Mouse (Mus musculus) layer of hippocampus, postnatal 36 days (tissue): ENCODE measurements around the gene Esx1. TPM values are rescaled to one million over a fixed set of nuclear protein-coding genes. Genes with fewer than 3 reads are reported as not detected.

ENCODE experiments used
- DNase-seq, 2 experiments: peaks; one replicate each; pipeline ENCODE4 v3.0.0; 2022
- total RNA-seq, 2 experiments: library from RNA; stranded (reverse); gene quantifications; 2 replicates each; pipeline ENCODE4 v1.2.3; 2021

Gene Esx1
- total RNA-seq: not detected

DNA sequence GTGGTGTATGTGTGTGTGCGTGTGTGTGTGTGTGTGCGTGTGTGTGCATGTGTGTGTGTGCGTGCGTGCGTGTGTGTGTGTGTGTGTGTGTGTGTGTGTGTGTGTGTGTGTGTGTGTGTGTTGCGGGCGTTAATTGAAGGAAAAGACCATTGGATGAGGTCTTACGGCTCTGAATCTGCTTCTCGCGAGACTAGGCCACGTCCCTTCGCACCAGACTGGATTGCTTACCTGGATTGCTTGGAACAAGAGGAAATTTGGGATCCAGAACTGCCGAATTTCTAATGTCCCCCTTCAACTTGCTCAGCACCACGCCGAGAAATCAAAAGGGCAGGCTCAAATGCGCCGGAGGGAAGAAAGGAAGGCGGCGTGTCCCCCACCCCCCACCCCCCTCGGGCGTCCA lies at the start of gene Esx1:
Gene Esx1, minus strand, starts transcription at position 366 of the 400 bp plus-strand sequence.
- DNase-seq: no peak

DNA sequence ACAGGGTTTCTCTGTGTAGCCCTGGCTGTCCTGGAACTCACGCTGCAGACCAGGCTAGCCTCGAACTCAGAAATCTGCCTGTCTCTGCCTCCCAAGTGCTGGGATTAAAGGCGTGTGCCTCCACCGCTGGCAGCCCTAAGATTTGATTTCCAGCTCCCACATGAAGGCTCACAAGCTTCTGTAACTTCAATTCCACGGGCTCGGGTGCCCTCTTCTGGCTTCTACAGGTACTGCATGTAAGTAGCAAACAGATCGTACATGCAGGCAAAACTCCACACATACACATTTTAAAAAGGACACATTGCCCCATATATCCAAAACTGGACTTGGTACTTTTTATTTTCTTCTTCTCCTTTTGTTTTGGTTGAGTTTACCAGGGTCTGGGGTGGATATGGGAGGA lies 48.1 kb upstream of the Esx1 start:
- DNase-seq: no peak

DNA sequence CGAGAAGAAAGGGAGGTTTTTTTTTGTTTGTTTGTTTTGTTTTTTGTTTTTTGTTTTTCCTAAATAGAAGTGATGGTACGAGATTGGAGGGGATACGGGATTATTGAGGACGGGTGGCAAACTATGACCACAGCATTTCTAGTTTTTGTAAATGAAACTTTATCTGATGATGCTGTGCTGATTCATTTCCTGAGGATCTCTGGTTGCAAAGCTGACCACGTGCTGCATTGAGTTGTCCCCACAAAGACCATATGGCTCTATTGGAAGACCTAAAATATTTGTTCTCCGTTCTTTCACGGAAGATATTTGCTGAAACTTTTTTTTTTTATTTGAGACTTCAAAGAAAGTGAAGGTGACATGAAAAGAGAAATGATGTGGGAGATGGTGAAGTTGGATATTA lies 45.8 kb upstream of the Esx1 start:
- no peak for DNase-seq

- no peak for DNase-seq
Measured at GRCm38 (mm10) chrX:137165621-137166020, 43.7 kb upstream of the Esx1 start.

GRCm38 (mm10) chrX:137162700-137163099 lies 40.8 kb upstream of the Esx1 start:
- no peak for DNase-seq

- no peak for DNase-seq
Measured at GRCm38 (mm10) chrX:137160971-137161370, 39.1 kb upstream of the Esx1 start.

- DNase-seq: no peak
Measured at GRCm38 (mm10) chrX:137149050-137149449, 27.2 kb upstream of the Esx1 start.

DNA sequence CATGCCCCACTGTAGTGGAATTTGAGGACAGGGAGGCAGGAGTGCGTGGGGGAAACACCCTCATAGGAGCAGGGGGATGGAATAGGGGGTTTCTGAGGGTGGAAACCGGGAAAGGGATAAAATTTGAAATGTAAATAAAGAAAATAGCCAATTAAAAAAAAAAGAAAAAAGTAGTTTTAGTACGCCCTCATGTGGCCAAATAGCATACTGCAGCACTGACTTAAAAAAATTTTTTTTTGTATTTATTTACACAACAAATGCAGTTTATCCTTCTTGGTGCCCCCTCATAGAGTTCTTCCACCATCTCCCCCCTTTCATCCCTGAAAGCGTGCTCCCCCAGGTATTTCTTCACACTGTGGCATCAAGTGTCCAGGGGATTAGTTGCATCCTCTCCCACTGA lies 22.8 kb upstream of the Esx1 start:
- DNase-seq: no peak

DNA sequence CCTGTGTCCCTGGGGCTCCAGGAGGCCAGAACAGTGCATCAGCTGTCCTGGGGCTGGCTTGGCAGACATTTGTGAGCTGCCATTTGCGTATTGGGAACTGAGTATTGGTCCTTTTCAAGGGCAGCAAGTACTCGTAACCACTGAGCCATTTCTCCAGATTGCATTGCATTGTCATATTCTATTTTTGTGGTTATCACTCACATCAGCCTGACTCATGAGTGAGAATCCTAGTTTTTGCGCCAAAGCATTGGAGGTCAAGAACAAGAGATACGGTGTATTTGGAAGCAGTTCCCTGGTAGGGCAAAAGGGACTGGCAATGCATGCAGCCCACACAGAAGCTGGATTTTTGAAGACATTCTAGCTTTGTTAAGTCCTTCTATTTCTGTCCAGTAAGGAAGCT lies 21.8 kb upstream of the Esx1 start:
- no peak for DNase-seq

- DNase-seq: no peak
Measured at GRCm38 (mm10) chrX:137142546-137142945, 20.7 kb upstream of the Esx1 start.

- peak; percentile 21 to 39 for DNase-seq
Measured at GRCm38 (mm10) chrX:137141669-137142068, 19.8 kb upstream of the Esx1 start.

DNA sequence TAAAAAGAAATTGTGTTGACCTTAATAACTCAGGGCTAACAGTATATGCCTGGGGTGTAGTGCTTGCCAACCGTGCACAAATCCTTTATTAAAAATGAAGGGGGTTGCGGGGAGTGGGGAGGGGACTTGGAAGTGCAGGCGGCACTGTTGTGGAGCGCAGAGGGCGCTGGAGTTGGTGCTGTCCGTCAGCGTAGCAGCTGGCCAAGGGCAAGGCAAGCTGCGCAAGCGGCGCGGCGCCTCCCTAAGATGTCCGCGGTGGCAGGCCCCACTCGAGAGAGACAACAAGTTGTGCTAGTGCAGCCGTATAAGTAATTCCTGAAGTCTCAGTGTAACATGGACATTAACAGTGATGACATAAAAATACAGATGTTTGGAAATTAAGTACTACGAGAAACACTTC lies 5.7 kb upstream of the Esx1 start:
- DNase-seq: no peak

DNA sequence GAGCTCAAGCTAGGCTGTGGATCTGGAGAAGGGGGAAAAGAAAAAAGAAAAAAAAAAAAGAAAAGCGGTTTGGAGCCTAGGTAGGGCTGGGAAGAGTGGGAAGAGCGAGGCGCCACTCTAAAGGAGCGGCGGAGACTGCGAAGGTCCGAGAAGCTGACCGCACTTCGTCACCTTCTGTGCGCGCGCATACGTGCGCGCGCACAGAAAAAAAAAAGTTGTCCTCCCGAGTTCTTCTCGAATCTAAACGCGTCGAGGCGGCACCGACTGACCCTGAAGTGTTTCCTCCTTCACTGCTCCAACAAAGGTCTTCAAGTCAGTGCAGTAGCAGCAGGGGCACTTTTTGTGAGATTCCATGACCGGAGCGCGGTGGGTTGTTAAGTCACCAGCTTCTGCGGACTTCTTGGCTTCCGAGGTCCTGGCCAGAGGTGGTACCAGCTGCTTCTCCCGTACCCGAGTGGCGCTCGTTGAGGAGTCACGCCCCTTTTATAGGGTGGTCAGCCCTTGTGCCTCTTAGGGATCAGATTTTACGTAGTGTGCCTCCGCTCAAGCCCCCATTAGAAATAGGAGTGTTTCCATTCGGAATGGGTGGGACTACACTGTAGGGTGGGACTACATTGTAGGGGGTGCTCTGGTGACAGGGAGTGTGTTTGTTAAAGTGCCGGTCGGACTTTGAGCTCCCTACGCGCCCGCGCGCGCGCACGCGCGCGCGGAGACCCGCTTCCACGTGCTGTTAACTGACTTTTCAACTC lies 2.0 kb downstream of the Esx1 start:
- DNase-seq: no peak

DNA sequence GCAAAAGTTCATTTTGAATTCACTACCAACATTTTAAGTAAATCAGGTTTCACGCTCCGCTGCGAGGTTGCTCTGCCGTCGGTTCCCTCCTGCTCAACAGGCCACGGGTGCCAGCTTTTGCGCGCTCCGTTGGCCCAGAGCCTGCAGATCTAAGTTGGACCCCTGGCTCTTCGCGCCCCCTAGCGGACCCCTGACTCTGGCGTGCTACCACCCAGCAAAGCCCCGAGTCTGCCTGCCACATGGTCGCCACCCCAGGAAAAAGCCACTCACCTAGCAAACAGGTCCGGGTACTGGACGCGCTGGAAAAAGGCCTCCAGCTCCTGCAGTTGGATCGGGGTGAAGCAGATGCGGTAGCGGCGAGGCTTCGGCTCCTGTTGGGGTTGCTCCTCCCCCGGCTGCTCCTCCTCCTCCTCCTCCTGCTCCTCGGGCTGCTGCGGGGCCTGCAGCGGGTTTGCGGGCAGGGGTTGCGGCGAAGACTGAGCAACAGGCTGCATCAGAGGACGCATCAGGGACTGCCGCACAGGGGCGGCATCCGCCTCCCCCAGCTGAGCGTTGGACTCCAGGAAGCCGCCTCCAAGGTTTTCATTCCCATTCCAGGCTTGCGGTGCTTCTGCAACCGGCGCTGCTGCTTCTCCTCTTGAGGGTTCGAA lies 3.7 kb downstream of the Esx1 start:
- no peak for DNase-seq

DNA sequence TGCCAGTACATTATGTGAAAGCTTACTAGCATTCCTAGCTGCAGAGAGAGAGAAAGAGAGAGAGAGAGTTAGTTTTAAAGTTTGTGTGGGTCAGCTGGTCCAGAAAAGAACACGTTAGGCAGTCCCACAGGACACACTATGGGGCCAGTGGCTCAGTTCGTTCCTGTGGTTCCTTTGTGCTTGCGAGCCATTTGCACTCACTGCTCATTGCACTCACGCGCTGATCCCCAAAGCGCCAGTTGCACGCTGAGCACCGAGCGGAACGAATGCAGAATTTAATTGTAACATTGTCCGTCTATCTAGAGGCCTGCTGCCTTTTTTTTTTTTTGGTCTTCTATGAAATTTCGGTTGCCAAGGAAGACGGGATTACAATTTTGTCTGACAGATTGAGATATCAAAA lies 15.4 kb downstream of the Esx1 start:
- DNase-seq: no peak

DNA sequence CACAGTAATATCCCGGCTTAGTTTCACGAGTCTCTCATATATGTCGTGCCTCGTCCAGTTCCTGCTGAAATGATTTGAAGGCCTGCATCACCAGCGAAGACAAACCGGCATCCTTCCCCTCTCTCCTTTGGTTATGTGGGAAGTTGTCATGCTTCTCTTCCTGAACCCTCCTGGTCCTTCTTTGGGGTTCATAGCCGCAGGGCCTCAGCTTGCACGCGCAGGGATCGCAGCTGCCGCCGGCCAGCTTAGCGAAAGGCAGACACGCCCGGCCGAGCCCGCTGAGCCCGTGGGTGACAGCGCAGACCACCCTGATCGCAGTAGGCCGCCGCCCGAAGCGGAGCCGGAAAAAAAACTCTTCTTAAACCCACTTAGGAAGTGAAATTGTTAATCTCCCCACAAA lies 17.4 kb downstream of the Esx1 start:
- no peak for DNase-seq

Other genes starting within 250 kb of the Esx1 start
- not detected for gene H2bfm, start 194.8 kb downstream of the Esx1 start, total RNA-seq
- 10 to 100 TPM; 17.8 to 19.9 TPM for gene Tmsb15b2, start 146.6 kb downstream of the Esx1 start, total RNA-seq
- 1 to 10 TPM; 2.2 to 5.6 TPM for gene Tmsb15l, start 145.2 kb downstream of the Esx1 start, total RNA-seq
- 10 to 100 TPM in 1 of 2 experiments, 1 to 10 TPM in 1; 6.3 to 10.0 TPM for gene Tmsb15b1, start 145.2 kb downstream of the Esx1 start, total RNA-seq
- gene Zcchc18, start 128.9 kb downstream of the Esx1 start, total RNA-seq: 100 to 1,000 TPM; 241 to 262 TPM
- gene Slc25a53, start 83.8 kb downstream of the Esx1 start, total RNA-seq: 10 to 100 TPM; 18.7 to 24.2 TPM
- gene Fam199x, start 72.5 kb downstream of the Esx1 start, total RNA-seq: 1 to 10 TPM; 8.5 to 8.9 TPM